Mouse (Mus musculus): ENCODE measurements around the gene Myh6. TPM values are rescaled to one million over a fixed set of nuclear protein-coding genes. Genes with fewer than 3 reads are reported as not detected.

The Myh6 gene
- polyA plus RNA-seq, 1 experiment from 2014 or later: 1.6 TPM

GRCm38 (mm10) chr14:54936831-54937160 is 29.9 kb downstream of the Myh6 start:
- no peaks in the 10 kb centered on the region for H3K9me3 ChIP-seq
- H3K36me3 ChIP-seq (replicated peaks): no peaks in the 10 kb centered on the region
- no peak for ATAC-seq (replicated peaks)
- H3K4me3 ChIP-seq: no peak overlapping the region
- WGBS: 63% methylated on average over 6 of the region's 6 CpGs
- peak overlapping the region; percentile 63 for H3K27ac ChIP-seq
- H3K9ac ChIP-seq: no peak overlapping the region
- H3K27me3 ChIP-seq (replicated peaks): no peaks in the 10 kb centered on the region
- H3K4me2 ChIP-seq: no peak overlapping the region
- peaks cover 7% of the 10 kb centered on the region; the same call in 1 of the 2 replicates for H3K4me1 ChIP-seq

GRCm38 (mm10) chr14:54935904-54936830 is 30.6 kb downstream of the Myh6 start, which contains the start of gene Cmtm5:
Gene Cmtm5, plus strand, starts transcription at chr14:54936261.
- H3K9ac ChIP-seq: no peak within 1 kb of the TSS
- 37% methylated on average over 8 of the region's 8 CpGs for WGBS
- no peaks in the 10 kb centered on the region for H3K9me3 ChIP-seq
- H3K4me3 ChIP-seq: no peak within 1 kb of the TSS
- no peak within 1 kb of the TSS for H3K4me2 ChIP-seq
- H3K27me3 ChIP-seq (replicated peaks): no peaks in the 10 kb centered on the region
- peak within 1 kb of the TSS; percentile 63 for H3K27ac ChIP-seq
- H3K4me1 ChIP-seq: peaks cover 7% of the 10 kb centered on the region; the same call in 1 of the 2 replicates
- ATAC-seq (replicated peaks): peak; percentile 77
- H3K36me3 ChIP-seq (replicated peaks): no peaks in the 10 kb centered on the region

GRCm38 (mm10) chr14:54932645-54933150 is 34.0 kb downstream of the Myh6 start, which contains the start of gene Il25:
Gene Il25, plus strand, starts transcription at chr14:54932695.
- peaks cover 12% of the 10 kb centered on the region; the same call in 1 of the 2 replicates for H3K4me1 ChIP-seq
- H3K36me3 ChIP-seq (replicated peaks): no peaks in the 10 kb centered on the region
- no peak within 1 kb of the TSS for H3K4me3 ChIP-seq
- H3K9ac ChIP-seq: no peak within 1 kb of the TSS
- no peaks in the 10 kb centered on the region for H3K27me3 ChIP-seq (replicated peaks)
- no peak within 1 kb of the TSS for H3K4me2 ChIP-seq
- no peak for ATAC-seq (replicated peaks)
- no peaks in the 10 kb centered on the region for H3K9me3 ChIP-seq
- 41% methylated on average over 6 of the region's 6 CpGs for WGBS
- no peak within 1 kb of the TSS for H3K27ac ChIP-seq

- no peak overlapping the region for H3K4me3 ChIP-seq
- H3K9ac ChIP-seq: no peak overlapping the region
- H3K36me3 ChIP-seq (replicated peaks): no peaks in the 10 kb centered on the region
- H3K4me1 ChIP-seq: peaks cover 24% of the 10 kb centered on the region
- WGBS: 20% methylated on average over 2 of the region's 2 CpGs
- H3K27me3 ChIP-seq (replicated peaks): no peaks in the 10 kb centered on the region
- H3K27ac ChIP-seq: no peak overlapping the region
- H3K9me3 ChIP-seq: no peaks in the 10 kb centered on the region
- ATAC-seq (replicated peaks): no peak
- no peak overlapping the region for H3K4me2 ChIP-seq
These were observed 36.3 kb downstream of the Myh6 start for GRCm38 (mm10) chr14:54930431-54930830.

GRCm38 (mm10) chr14:54929801-54930200 is 36.9 kb downstream of the Myh6 start:
- 85% methylated on average over 5 of the region's 5 CpGs for WGBS
- no peak overlapping the region for H3K27ac ChIP-seq
- H3K36me3 ChIP-seq (replicated peaks): no peaks in the 10 kb centered on the region
- no peak overlapping the region for H3K4me3 ChIP-seq
- ATAC-seq (replicated peaks): no peak
- H3K4me2 ChIP-seq: no peak overlapping the region
- H3K27me3 ChIP-seq (replicated peaks): no peaks in the 10 kb centered on the region
- no peak overlapping the region for H3K9ac ChIP-seq
- no peaks in the 10 kb centered on the region for H3K9me3 ChIP-seq
- peaks cover 30% of the 10 kb centered on the region for H3K4me1 ChIP-seq

- Histone ChIP-seq H3K27me3 (replicated peaks) (no peaks in the 10 kb centered on the region), H3K4me3 (peak overlapping the region; percentile 51), H3K9ac (peak overlapping the region; percentile 64; the same call in 1 of the 2 replicates), H3K27ac (peak overlapping the region; percentile 85), H3K9me3 (no peaks in the 10 kb centered on the region), H3K4me1 (peaks cover 41% of the 10 kb centered on the region), H3K4me2 (peak overlapping the region; percentile 85), H3K36me3 (replicated peaks) (no peaks in the 10 kb centered on the region)
- 17% methylated on average over 7 of the region's 7 CpGs for WGBS
- no peak for ATAC-seq (replicated peaks)
These were observed 39.4 kb downstream of the Myh6 start for GRCm38 (mm10) chr14:54927296-54927695.

- WGBS: under 1% methylated on average over 56 of the region's 58 CpGs
- Histone ChIP-seq H3K27ac (peak overlapping the region; percentile 85), H3K27me3 (replicated peaks) (no peaks in the 10 kb centered on the region), H3K9ac (peak overlapping the region; percentile 64), H3K4me2 (peak overlapping the region; percentile 85), H3K9me3 (no peaks in the 10 kb centered on the region), H3K4me3 (peak overlapping the region; percentile 51), H3K36me3 (replicated peaks) (no peaks in the 10 kb centered on the region; the same call in 1 of the 2 replicates), H3K4me1 (peaks cover 41% of the 10 kb centered on the region)
- ATAC-seq (replicated peaks): peak; percentile 65
These were observed 40.1 kb downstream of the Myh6 start for GRCm38 (mm10) chr14:54926401-54927158.

GRCm38 (mm10) chr14:54925349-54926342 is 41.1 kb downstream of the Myh6 start, which contains the start of gene Efs:
Gene Efs, minus strand, starts transcription at chr14:54926126.
- peak within 1 kb of the TSS; percentile 64 for H3K9ac ChIP-seq
- H3K36me3 ChIP-seq (replicated peaks): no peaks in the 10 kb centered on the region; the same call in 1 of the 2 replicates
- H3K4me1 ChIP-seq: peaks cover 41% of the 10 kb centered on the region
- peak within 1 kb of the TSS; percentile 85 for H3K27ac ChIP-seq
- peak within 1 kb of the TSS; percentile 51 for H3K4me3 ChIP-seq
- no peaks in the 10 kb centered on the region for H3K27me3 ChIP-seq (replicated peaks)
- H3K4me2 ChIP-seq: peak within 1 kb of the TSS; percentile 85
- no peaks in the 10 kb centered on the region for H3K9me3 ChIP-seq
- ATAC-seq (replicated peaks): peak; percentile 65
- WGBS: 2% methylated on average over 57 of the region's 57 CpGs

- 16% methylated on average over 7 of the region's 7 CpGs for WGBS
- peak overlapping the region; percentile 85 for H3K27ac ChIP-seq
- ATAC-seq (replicated peaks): peak; percentile 48
- no peaks in the 10 kb centered on the region for H3K9me3 ChIP-seq
- no peaks in the 10 kb centered on the region; the same call in 1 of the 2 replicates for H3K36me3 ChIP-seq (replicated peaks)
- no peak overlapping the region for H3K9ac ChIP-seq
- peaks cover 36% of the 10 kb centered on the region for H3K4me1 ChIP-seq
- H3K27me3 ChIP-seq (replicated peaks): no peaks in the 10 kb centered on the region
- H3K4me3 ChIP-seq: peak overlapping the region; percentile 51
- H3K4me2 ChIP-seq: peak overlapping the region; percentile 85
These were observed 41.9 kb downstream of the Myh6 start for GRCm38 (mm10) chr14:54924641-54925348.

GRCm38 (mm10) chr14:54920076-54920685 is 46.5 kb downstream of the Myh6 start:
- Histone ChIP-seq H3K4me3 (no peak overlapping the region), H3K9ac (no peak overlapping the region), H3K4me2 (no peak overlapping the region), H3K9me3 (no peaks in the 10 kb centered on the region), H3K4me1 (peaks cover 14% of the 10 kb centered on the region), H3K27ac (no peak overlapping the region), H3K36me3 (replicated peaks) (no peaks in the 10 kb centered on the region; the same call in 1 of the 2 replicates), H3K27me3 (replicated peaks) (no peaks in the 10 kb centered on the region)
- ATAC-seq (replicated peaks): no peak
- 90% methylated on average over 16 of the region's 16 CpGs for WGBS

All from midbrain, embryonic 15.5 days (tissue).